26 mouse cellular contexts compared by ENCODE assay signal in the genomic region with DNA sequence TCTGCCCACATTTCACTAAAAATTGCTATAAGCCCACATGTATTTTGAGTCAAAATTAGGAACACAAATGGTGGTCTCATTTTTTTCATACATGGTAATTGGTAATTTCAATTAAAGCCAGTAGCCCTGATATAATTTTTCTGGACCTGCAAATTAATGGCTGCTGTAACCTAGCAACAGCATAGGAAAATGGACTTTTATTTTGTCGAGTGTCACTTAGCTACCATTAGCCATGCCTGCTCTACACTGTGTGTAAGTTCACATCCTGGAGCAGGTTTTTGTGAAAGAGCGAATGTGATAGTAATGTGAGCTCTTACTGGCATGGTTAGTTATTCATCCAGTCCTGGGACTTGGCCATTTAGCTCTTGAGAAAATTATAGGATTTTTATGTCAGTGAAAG.
"Had no signal": no experiment of that assay in that cellular context is flagged by ENCODE, and none has a peak within 500 bp of the region (broad histone marks: within the 10 kb centered on the region; RNA-seq: fewer than 3 reads in every experiment).

No protein-coding gene starts in this region.

- H3K4me1 ChIP-seq: liver, embryonic 12.5 days; liver, embryonic 15.5 days; lung, embryonic 15.5 days; megakaryocyte, embryonic 14.5 days had no signal

- H3K27ac ChIP-seq: layer of hippocampus, adult 2 months; limb, embryonic 10.5 days; limb, embryonic 13.5 days; liver, embryonic 12.5 days; liver, embryonic 15.5 days; lung, embryonic 15.5 days; midbrain, embryonic 12.5 days; neural tube, embryonic 13.5 days; stomach, postnatal 0 days had no signal

- DNase-seq: kidney, adult 18-20 months; kidney, adult 9 months; kidney, postnatal 14 days; kidney, postnatal 4 days; layer of hippocampus, adult 9-11 months; liver; lung, adult 18-20 months; lung, postnatal 10 days; lung, postnatal 36 days; right cerebral cortex, adult 18-20 months; right cerebral cortex, postnatal 14 days; right cerebral cortex, postnatal 4 days; thymus, adult 2 months; thymus, postnatal 14 days had no signal

- H3K27me3 ChIP-seq: limb, embryonic 13.5 days; liver, embryonic 12.5 days; liver, embryonic 15.5 days; lung, embryonic 15.5 days; megakaryocyte, embryonic 14.5 days; midbrain, embryonic 12.5 days; neural tube, embryonic 13.5 days had no signal

- H3K9ac ChIP-seq: limb, embryonic 13.5 days; liver, embryonic 12.5 days; liver, embryonic 15.5 days; lung, embryonic 15.5 days; midbrain, embryonic 12.5 days; neural tube, embryonic 13.5 days had no signal

- H3K4me3 ChIP-seq: layer of hippocampus, adult 2 months; limb, embryonic 10.5 days; limb, embryonic 13.5 days; liver, embryonic 12.5 days; liver, embryonic 15.5 days; lung, embryonic 15.5 days; megakaryocyte, embryonic 14.5 days; midbrain, embryonic 12.5 days; myocyte; neural tube, embryonic 13.5 days had no signal

- H3K9me3 ChIP-seq: limb, embryonic 10.5 days; limb, embryonic 13.5 days; liver, embryonic 12.5 days; liver, embryonic 15.5 days; lung, embryonic 15.5 days; midbrain, embryonic 12.5 days; neural tube, embryonic 13.5 days had no signal

- H3K36me3 ChIP-seq: limb, embryonic 10.5 days; limb, embryonic 13.5 days; liver, embryonic 12.5 days; liver, embryonic 15.5 days; lung, embryonic 15.5 days; midbrain, embryonic 12.5 days; neural tube, embryonic 13.5 days had no signal

- ATAC-seq: intestine, embryonic 16.5 days; liver, embryonic 12.5 days had no signal

- H3K4me2 ChIP-seq: limb, embryonic 13.5 days; liver, embryonic 12.5 days; liver, embryonic 15.5 days; lung, embryonic 15.5 days; midbrain, embryonic 12.5 days; neural tube, embryonic 13.5 days had no signal
